Mouse (Mus musculus): ENCODE results near the gene Atp6v1e1. TPM values are rescaled to one million over a fixed set of nuclear protein-coding genes. Genes with fewer than 3 reads are reported as not detected.
"Not testable (repeated sequence)": the region's sequence is repeated elsewhere in the genome, so short reads cannot be mapped to it uniquely, and the experiment has no call there.

Atp6v1e1 gene
- total RNA-seq (2021) (100 to 1,000 TPM; 362 to 464 TPM), polyA plus RNA-seq (2012; rRNA removed) (241 and 338 TPM in 2 replicates)
- long read RNA-seq, transcript Atp6v1e1-201 (9 exons, 1,312 nt) = major isoform, 232 of 240 reads
- long read RNA-seq, partial matches to known transcripts = 4 of 240 reads
- long read RNA-seq, other reads (novel, unspliced or antisense) = 4 of 240 reads

GRCm38 (mm10) chr6:120822307-120822928 is at the start of gene Atp6v1e1:
TSS of gene Atp6v1e1 (minus strand) at chr6:120822793.
- peak; percentile 96 for DNase-seq

GRCm38 (mm10) chr6:120871286-120871685 is 48.7 kb upstream of the Atp6v1e1 start:
- DNase-seq = no peak

GRCm38 (mm10) chr6:120868824-120869223 is 46.2 kb upstream of the Atp6v1e1 start:
- DNase-seq = peak; percentile 42

- no peak for DNase-seq
Measured at GRCm38 (mm10) chr6:120866051-120866814, 43.6 kb upstream of the Atp6v1e1 start.

GRCm38 (mm10) chr6:120860079-120860478 is 37.5 kb upstream of the Atp6v1e1 start:
- no peak for DNase-seq

GRCm38 (mm10) chr6:120858217-120858711 is 35.7 kb upstream of the Atp6v1e1 start:
- DNase-seq = no peak

- no peak for DNase-seq
Measured at GRCm38 (mm10) chr6:120854413-120854812, 31.8 kb upstream of the Atp6v1e1 start.

GRCm38 (mm10) chr6:120850720-120851119 is 28.1 kb upstream of the Atp6v1e1 start:
- DNase-seq = not testable (repeated sequence)

GRCm38 (mm10) chr6:120841754-120842153 is 19.2 kb upstream of the Atp6v1e1 start:
- no peak for DNase-seq

GRCm38 (mm10) chr6:120840258-120840657 is 17.7 kb upstream of the Atp6v1e1 start:
- no peak for DNase-seq

GRCm38 (mm10) chr6:120837152-120837530 is 14.5 kb upstream of the Atp6v1e1 start:
- DNase-seq = no peak

- no peak for DNase-seq
Measured at GRCm38 (mm10) chr6:120836389-120837151, 14.0 kb upstream of the Atp6v1e1 start.

- DNase-seq = peak; percentile 98
Measured at GRCm38 (mm10) chr6:120835474-120836374, 13.1 kb upstream of the Atp6v1e1 start, which contains the start of gene Bcl2l13. TSS of gene Bcl2l13 (plus strand) at chr6:120836212.

GRCm38 (mm10) chr6:120834766-120835321 is 12.3 kb upstream of the Atp6v1e1 start:
- DNase-seq = no peak

GRCm38 (mm10) chr6:120832097-120832496 is 9.5 kb upstream of the Atp6v1e1 start:
- no peak for DNase-seq

GRCm38 (mm10) chr6:120830866-120831608 is 8.4 kb upstream of the Atp6v1e1 start:
- no peak for DNase-seq

GRCm38 (mm10) chr6:120830056-120830455 is 7.5 kb upstream of the Atp6v1e1 start:
- no peak for DNase-seq

GRCm38 (mm10) chr6:120822937-120823614 is 483 bp upstream of the Atp6v1e1 start:
- peak; percentile 47 for DNase-seq

- DNase-seq = no peak
Measured at GRCm38 (mm10) chr6:120821715-120822114, 878 bp downstream of the Atp6v1e1 start.

Measured in adrenal gland, adult 2 months (tissue).